Mouse (Mus musculus) neural tube, embryonic 15.5 days (tissue): ENCODE data around the gene Eif4a2. TPM values are rescaled to one million over a fixed set of nuclear protein-coding genes. Genes with fewer than 3 reads are reported as not detected.

Source experiments
- ATAC-seq: fragments of 200-750 bp; cut with Nextera tagmentation; 2 replicates; pipeline ENCODE4 v1.8.0; 2017; ENCODE audit warnings: mild to moderate bottlenecking, moderate TSS enrichment, moderate library complexity; ENCODE audit not compliant: low FRiP score
- H3K27ac ChIP-seq: fragments of 300-500 bp; sonication (generic); replicated peaks from 2 replicates; pipeline ENCODE4 v1.5.1; 2015; ENCODE audit warnings: mild to moderate bottlenecking, inconsistent platforms
- H3K27me3 ChIP-seq: fragments of 300-500 bp; sonication (generic); replicated peaks from 2 replicates; pipeline ENCODE4 v1.6.1; 2015; ENCODE audit warnings: inconsistent platforms
- H3K36me3 ChIP-seq: fragments of 300-500 bp; sonication (generic); 2 replicates; pipeline ENCODE4 v1.6.1; 2015; ENCODE audit warnings: inconsistent platforms
- H3K4me1 ChIP-seq: fragments of 300-500 bp; sonication (generic); 2 replicates; pipeline ENCODE4 v1.6.1; 2015; ENCODE audit warnings: inconsistent platforms
- H3K4me2 ChIP-seq: fragments of 300-500 bp; sonication (generic); 2 replicates; pipeline ENCODE4 v1.6.1; 2015; ENCODE audit warnings: inconsistent platforms, mild to moderate bottlenecking, moderate library complexity
- H3K4me3 ChIP-seq: fragments of 300-500 bp; sonication (generic); replicated peaks from 2 replicates; pipeline ENCODE4 v1.5.1; 2015; ENCODE audit warnings: mild to moderate bottlenecking, inconsistent platforms
- H3K9ac ChIP-seq: fragments of 300-500 bp; sonication (generic); replicated peaks from 2 replicates; pipeline ENCODE4 v1.6.1; 2015; ENCODE audit warnings: mild to moderate bottlenecking, inconsistent platforms
- H3K9me3 ChIP-seq: fragments of 300-500 bp; sonication (generic); replicated peaks from 2 replicates; pipeline ENCODE4 v1.6.1; 2016; ENCODE audit warnings: inconsistent platforms
- WGBS: fragments of 180-500 bp; shearing (Covaris S2); methylation state at CpG from one replicate; pipeline ENCODE4 v1.1.7; 2015; ENCODE audit warnings: mixed read lengths; 5-methylcytosine and 5-hydroxymethylcytosine counted together
- polyA plus RNA-seq: library from polyadenylated mRNA; unstranded; fragments of >200 nt; fragmentation: Nextera tagmentation; extraction: Ambion mirVana; gene quantifications from 2 replicates; pipeline ENCODE4 v1.2.1, GENCODE M21; 2015

Eif4a2 gene
- polyA plus RNA-seq, 1 experiment from 2014 or later = 374 TPM

- 93% methylated on average over 4 of the region's 4 CpGs for WGBS
- no peak overlapping the region for H3K4me3 ChIP-seq
Observed at GRCm38 (mm10) chr16:23124398-23124797, 17.2 kb downstream of the Eif4a2 start.

GRCm38 (mm10) chr16:23127311-23127672 lies 20.0 kb downstream of the Eif4a2 start:
- Histone ChIP-seq H3K9ac (peak overlapping the region; percentile 77), H3K9me3 (no peaks in the 10 kb centered on the region), H3K36me3 (peaks cover 11% of the 10 kb centered on the region), H3K4me2 (peak overlapping the region; percentile 96), H3K27me3 (no peaks in the 10 kb centered on the region), H3K27ac (peak overlapping the region; percentile 98), H3K4me3 (peak overlapping the region; percentile 64), H3K4me1 (peaks cover 24% of the 10 kb centered on the region)
- peak; percentile 22; the same call in 1 of the 2 replicates for ATAC-seq
- WGBS = 0% methylated on average over 4 of the region's 4 CpGs

More at GRCm38 (mm10) chr16:23124398-23124797, 17.2 kb downstream of the Eif4a2 start:
- Histone ChIP-seq H3K36me3 (peaks cover 30% of the 10 kb centered on the region), H3K9me3 (no peaks in the 10 kb centered on the region), H3K4me2 (no peak overlapping the region), H3K27ac (no peak overlapping the region), H3K9ac (no peak overlapping the region), H3K27me3 (no peaks in the 10 kb centered on the region), H3K4me1 (peaks cover 23% of the 10 kb centered on the region)
- ATAC-seq = no peak

DNA sequence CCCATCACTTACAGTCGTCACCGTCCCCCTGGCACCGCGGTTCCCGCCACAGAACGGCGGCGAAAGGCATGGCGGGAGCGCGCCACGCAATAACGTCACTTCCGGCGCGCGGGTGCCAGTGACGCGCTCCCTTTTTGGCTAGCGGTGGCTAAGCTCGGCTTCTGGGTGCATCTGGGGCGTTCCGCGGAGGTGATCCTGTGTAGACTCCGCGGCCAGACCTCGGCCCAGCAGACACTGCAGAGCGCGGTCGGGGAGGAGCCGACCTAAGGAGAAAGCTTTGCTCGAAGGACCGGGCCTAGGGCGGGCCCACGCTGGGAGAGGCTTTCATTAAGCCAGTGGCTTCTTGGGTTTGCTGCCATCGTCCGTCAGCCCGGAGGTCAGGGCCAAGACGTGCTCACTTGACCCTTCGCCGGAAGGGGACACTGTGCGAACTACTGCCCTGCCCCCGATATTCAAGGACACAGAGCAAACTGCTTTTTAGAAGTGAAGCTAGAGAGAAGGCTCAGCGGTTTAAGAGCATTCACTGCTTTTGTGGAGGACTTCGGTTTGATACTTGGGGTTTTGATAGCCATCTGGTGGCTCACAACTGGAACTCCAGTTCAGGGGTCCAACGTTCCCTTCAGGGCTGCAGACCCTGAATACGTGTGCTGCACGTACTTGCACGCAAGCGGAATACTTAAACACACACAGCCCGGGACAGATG lies 20.6 kb downstream of the Eif4a2 start, which contains the start of gene Rfc4:
Rfc4 (minus strand) TSS at position 65 of the 703 bp plus-strand sequence.
- WGBS = under 1% methylated on average over 51 of the region's 51 CpGs
- H3K4me1 ChIP-seq = peaks cover 24% of the 10 kb centered on the region

GRCm38 (mm10) chr16:23130303-23130702 lies 23.1 kb downstream of the Eif4a2 start:
- Histone ChIP-seq H3K9ac (no peak overlapping the region), H3K4me2 (no peak overlapping the region), H3K9me3 (no peaks in the 10 kb centered on the region), H3K27ac (no peak overlapping the region), H3K4me3 (no peak overlapping the region), H3K27me3 (no peaks in the 10 kb centered on the region), H3K4me1 (peaks cover 24% of the 10 kb centered on the region), H3K36me3 (no peaks in the 10 kb centered on the region)
- 88% methylated on average over 3 of the region's 3 CpGs for WGBS
- no peak for ATAC-seq

More for the DNA sequence above, 20.6 kb downstream of the Eif4a2 start, which contains the start of gene Rfc4:
- Histone ChIP-seq H3K36me3 (0 out of 2 replicates have a peak, but pooled peaks cover 7% of the 10 kb centered on the region), H3K27ac (peak within 1 kb of the TSS; percentile 98), H3K9me3 (no peaks in the 10 kb centered on the region), H3K4me3 (peak within 1 kb of the TSS; percentile 64), H3K9ac (peak within 1 kb of the TSS; percentile 77), H3K27me3 (no peaks in the 10 kb centered on the region), H3K4me2 (peak within 1 kb of the TSS; percentile 96)
- ATAC-seq = peak; percentile 96

DNA sequence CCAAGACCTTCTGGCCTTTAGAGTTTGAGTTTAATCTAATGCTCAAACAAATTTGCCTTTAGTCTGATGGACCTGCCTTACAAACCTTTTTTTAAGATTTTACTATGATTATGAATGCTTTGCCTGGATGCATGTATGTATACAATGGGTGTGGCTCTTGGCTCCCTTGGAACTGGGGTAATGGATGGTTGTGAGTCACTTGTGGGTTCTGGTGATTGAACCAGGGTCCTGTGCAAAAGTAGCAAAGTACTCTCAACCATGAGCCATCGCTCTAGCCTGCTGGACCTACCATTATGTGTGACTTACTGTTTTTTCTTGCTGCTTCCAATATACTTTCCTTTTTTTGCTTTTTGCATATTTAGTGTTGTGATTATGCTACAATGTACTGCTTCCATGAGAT lies 25.1 kb downstream of the Eif4a2 start:
- H3K27me3 ChIP-seq = no peaks in the 10 kb centered on the region
- H3K4me3 ChIP-seq = no peak overlapping the region
- H3K36me3 ChIP-seq = no peaks in the 10 kb centered on the region
- 100% methylated on average over 1 of the region's 1 CpGs for WGBS
- H3K9me3 ChIP-seq = no peaks in the 10 kb centered on the region
- H3K4me1 ChIP-seq = peaks cover 14% of the 10 kb centered on the region
- no peak overlapping the region for H3K9ac ChIP-seq
- ATAC-seq = no peak
- no peak overlapping the region for H3K4me2 ChIP-seq
- H3K27ac ChIP-seq = no peak overlapping the region

GRCm38 (mm10) chr16:23135421-23136149 lies 28.3 kb downstream of the Eif4a2 start:
- Histone ChIP-seq H3K4me3 (no peak overlapping the region), H3K9ac (no peak overlapping the region), H3K4me2 (no peak overlapping the region; the same call in 1 of the 2 replicates), H3K27me3 (no peaks in the 10 kb centered on the region), H3K27ac (no peak overlapping the region), H3K36me3 (no peaks in the 10 kb centered on the region), H3K4me1 (no peaks in the 10 kb centered on the region), H3K9me3 (no peaks in the 10 kb centered on the region)
- no peak; the same call in 1 of the 2 replicates for ATAC-seq
- WGBS = 27% methylated on average over 11 of the region's 11 CpGs

DNA sequence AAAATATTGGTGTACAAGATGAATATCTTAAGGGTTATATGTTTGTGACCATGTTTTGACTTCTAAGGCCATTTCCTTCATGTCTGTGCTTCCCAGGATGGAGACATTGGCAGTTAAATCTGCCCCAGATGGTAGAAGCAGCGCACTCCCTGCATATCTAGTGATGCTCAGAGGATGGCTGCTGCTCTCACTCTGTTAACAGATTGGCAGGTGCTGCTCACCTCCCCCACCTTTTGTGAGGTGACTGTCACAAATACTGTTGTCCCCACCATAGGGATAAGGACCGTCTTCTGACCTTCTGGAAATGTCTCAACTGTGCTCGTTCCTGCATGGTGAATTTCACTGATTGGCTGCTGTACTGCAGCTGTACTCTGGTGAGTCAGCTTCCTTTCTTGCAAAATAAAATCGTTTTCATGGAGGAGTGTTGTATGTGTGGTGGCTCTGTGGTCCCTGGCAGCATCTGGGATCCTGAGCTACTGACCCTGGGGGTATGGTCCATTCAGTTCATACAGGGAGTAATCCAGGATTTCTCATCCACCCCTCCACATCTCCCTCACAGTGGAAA lies 29.2 kb downstream of the Eif4a2 start:
- Histone ChIP-seq H3K27me3 (no peaks in the 10 kb centered on the region), H3K36me3 (no peaks in the 10 kb centered on the region), H3K9ac (no peak overlapping the region), H3K4me3 (no peak overlapping the region), H3K4me1 (no peaks in the 10 kb centered on the region), H3K9me3 (no peaks in the 10 kb centered on the region), H3K27ac (no peak overlapping the region), H3K4me2 (no peak overlapping the region)
- WGBS = 68% methylated on average over 4 of the region's 4 CpGs
- no peak for ATAC-seq

DNA sequence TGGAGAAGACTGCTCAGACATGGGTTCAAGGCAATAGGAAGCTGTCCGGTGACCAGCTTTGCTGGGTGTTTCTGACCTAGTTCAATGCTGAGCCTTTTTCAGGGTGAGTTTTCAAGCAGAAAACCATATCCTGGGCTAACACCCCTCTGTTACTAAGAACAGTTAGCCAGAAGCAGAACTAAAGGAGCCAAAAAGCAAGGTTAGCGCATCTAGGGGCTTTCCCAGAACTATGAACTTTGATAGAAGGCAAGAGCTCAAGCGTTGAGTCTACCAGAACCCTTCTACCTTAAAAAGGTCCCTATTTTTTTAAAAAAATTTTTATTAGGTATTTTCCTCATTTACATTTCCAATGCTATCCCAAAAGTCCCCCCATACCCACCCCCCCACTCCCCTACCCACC lies 33.7 kb downstream of the Eif4a2 start:
- 97% methylated on average over 3 of the region's 3 CpGs for WGBS
- no peak for ATAC-seq
- H3K4me2 ChIP-seq = no peak overlapping the region

GRCm38 (mm10) chr16:23144326-23144725 lies 37.1 kb downstream of the Eif4a2 start:
- H3K9ac ChIP-seq = no peak overlapping the region
- H3K4me1 ChIP-seq = no peaks in the 10 kb centered on the region

More for the DNA sequence above, 33.7 kb downstream of the Eif4a2 start:
- Histone ChIP-seq H3K4me3 (no peak overlapping the region), H3K9ac (no peak overlapping the region), H3K9me3 (no peaks in the 10 kb centered on the region), H3K4me1 (no peaks in the 10 kb centered on the region), H3K36me3 (no peaks in the 10 kb centered on the region), H3K27me3 (no peaks in the 10 kb centered on the region), H3K27ac (no peak overlapping the region)

DNA sequence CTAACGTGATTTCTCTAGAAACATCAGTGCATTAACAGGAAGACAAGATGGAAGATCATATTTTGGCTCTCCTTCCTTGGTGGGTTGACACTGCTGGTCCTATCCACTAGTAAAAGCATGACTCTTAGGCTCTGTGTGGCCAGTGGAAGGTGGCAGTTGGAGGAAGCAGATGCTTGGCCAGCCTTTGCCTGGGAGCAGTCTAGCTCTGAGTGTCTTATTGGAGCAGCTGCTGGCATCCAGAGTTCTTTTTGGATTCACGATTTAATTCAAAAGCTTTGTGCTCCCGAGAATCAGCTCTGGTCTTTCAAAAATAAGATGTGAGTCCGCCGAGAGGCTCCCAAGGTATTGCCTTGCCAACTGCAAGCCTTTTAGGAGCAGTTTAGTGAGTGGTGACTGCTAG lies 38.0 kb downstream of the Eif4a2 start:
- Histone ChIP-seq H3K27me3 (no peaks in the 10 kb centered on the region), H3K4me1 (no peaks in the 10 kb centered on the region), H3K9ac (no peak overlapping the region), H3K4me2 (no peak overlapping the region), H3K9me3 (no peaks in the 10 kb centered on the region), H3K27ac (no peak overlapping the region), H3K4me3 (no peak overlapping the region), H3K36me3 (no peaks in the 10 kb centered on the region)
- 79% methylated on average over 5 of the region's 5 CpGs for WGBS
- no peak for ATAC-seq

More at GRCm38 (mm10) chr16:23144326-23144725, 37.1 kb downstream of the Eif4a2 start:
- 91% methylated on average over 7 of the region's 7 CpGs for WGBS
- H3K4me3 ChIP-seq = no peak overlapping the region
- no peak overlapping the region for H3K4me2 ChIP-seq
- no peak overlapping the region for H3K27ac ChIP-seq
- no peaks in the 10 kb centered on the region for H3K9me3 ChIP-seq
- H3K36me3 ChIP-seq = no peaks in the 10 kb centered on the region
- ATAC-seq = no peak
- no peaks in the 10 kb centered on the region for H3K27me3 ChIP-seq

DNA sequence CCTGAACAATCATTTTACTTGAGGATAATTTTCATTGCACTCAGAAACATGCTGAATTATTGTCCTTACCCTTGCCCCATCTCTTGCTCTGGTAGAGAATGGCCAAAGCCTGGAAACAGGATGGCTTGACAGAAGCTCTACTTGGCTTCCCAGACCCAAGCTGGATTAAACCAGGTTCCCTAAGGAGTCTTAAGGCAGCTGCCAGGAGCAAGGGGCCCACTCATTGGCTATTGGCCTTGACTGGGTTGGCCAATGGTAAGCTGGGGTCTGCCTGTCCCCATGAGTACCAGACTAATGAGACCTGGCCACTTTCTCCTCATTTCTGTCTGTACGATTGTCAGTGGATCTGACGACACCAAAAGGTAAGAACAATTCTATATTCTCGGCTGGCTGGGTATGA lies 39.0 kb downstream of the Eif4a2 start, which contains the start of gene Adipoq:
Adipoq (plus strand) TSS at position 257 of the 400 bp plus-strand sequence.
- ATAC-seq = no peak
- Histone ChIP-seq H3K36me3 (no peaks in the 10 kb centered on the region), H3K27me3 (no peaks in the 10 kb centered on the region), H3K27ac (no peak within 1 kb of the TSS), H3K9me3 (no peaks in the 10 kb centered on the region), H3K4me1 (no peaks in the 10 kb centered on the region), H3K4me2 (no peak within 1 kb of the TSS), H3K4me3 (no peak within 1 kb of the TSS), H3K9ac (no peak within 1 kb of the TSS)
- 93% methylated on average over 3 of the region's 3 CpGs for WGBS
